Mouse (Mus musculus): ENCODE data around the gene Ppp3ca.

- TF ChIP-seq CTCF (IDR thresholded peaks at IDR 0.05; ENCODE audit: control insufficient read depth, insufficient read depth, insufficient read length) = no peak
- TF ChIP-seq MYOG (IDR thresholded peaks at IDR 0.05; ENCODE audit: control insufficient read depth, extremely low read depth, insufficient read length) = no peak
- TF ChIP-seq USF1 (IDR thresholded peaks at IDR 0.05; ENCODE audit: low read depth) = no peak
- TF ChIP-seq FOSL1 (IDR thresholded peaks at IDR 0.05; ENCODE audit: insufficient read depth, low read length, poor library complexity, severe bottlenecking) = no peak
- TF ChIP-seq MAX (IDR thresholded peaks at IDR 0.05) = no peak
Observed at GRCm38 (mm10) chr3:136700447-136701009, 30.6 kb downstream of the Ppp3ca start.
